Mouse (Mus musculus): ENCODE data around the gene Arglu1.

- no peak for TF ChIP-seq CTCF (conservative IDR thresholded peaks at IDR 0.05; ENCODE audit: insufficient read depth, insufficient read length, low read depth, low read length)
- TF ChIP-seq POLR2A (IDR thresholded peaks at IDR 0.05; ENCODE audit: low read depth, low read length), result no peak
Observed at GRCm38 (mm10) chr8:8620536-8620935, 69.8 kb downstream of the Arglu1 start.

Data from kidney, adult 2 months (tissue).